Mouse (Mus musculus) heart, adult 9 months (tissue): ENCODE data around the gene Bod1l.

Experiments used
- DNase-seq, 2 experiments: peaks; one replicate each; pipeline ENCODE4 v3.0.0; 2022; ENCODE audit warnings: low spot score in 2 of 2

The Bod1l gene

DNA sequence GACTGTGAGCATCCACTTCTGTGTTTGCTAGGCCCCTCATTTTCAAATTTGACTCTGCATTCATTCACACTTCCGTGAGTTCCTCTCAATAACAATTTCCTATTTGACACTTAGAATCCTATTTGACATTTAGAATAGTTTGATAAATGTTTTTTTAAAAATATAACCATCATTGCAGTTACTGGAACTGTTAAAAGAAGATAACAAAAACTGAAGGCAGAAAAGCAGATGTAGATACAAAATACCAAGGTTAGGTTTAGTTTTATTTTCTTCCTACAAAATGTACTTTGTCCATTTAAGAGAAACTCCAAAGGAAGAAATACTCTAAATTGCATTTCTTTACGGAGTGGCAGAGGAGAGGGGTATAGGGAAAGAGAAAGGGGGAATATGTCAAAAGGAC lies 42.5 kb downstream of the Bod1l start:
- DNase-seq = no peak

DNA sequence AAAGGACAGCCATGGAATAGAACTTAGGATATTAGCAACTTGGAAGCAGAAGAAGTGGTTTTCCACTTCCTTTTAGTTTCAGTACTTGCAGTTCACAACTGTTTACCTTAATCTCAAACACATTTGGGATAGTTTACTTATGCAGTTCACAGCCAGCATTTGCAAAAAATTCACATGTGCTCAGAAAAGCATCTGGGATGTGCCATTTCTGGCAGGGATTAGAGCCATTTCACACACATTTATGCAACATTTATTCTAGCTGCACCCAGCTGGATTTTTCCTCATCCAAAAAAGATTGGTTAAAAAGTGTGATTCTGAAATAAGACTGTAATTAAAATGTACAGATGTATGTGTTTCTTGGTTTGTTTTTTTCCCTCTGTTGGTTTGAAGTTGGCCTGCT lies 49.7 kb downstream of the Bod1l start:
- no peak for DNase-seq

DNA sequence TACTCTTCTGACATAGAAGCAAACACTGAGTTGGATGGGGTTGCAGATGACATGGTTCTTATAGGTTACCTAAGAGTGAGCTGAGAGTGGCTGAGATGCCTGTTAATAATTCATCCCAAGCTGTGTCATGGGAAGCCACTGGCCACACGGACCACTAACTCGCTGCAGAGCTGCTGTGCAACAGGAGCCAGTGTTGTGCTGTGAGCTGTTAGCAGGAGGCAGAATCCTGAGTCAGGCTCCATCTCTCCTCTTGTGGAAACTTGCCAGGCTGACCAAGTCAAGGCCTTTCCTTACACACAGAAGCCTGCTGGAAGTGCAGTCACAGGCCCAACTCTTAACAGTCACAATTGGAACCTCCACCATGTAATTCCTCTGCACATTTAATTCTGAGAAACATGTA lies 53.6 kb downstream of the Bod1l start:
- no peak for DNase-seq

DNA sequence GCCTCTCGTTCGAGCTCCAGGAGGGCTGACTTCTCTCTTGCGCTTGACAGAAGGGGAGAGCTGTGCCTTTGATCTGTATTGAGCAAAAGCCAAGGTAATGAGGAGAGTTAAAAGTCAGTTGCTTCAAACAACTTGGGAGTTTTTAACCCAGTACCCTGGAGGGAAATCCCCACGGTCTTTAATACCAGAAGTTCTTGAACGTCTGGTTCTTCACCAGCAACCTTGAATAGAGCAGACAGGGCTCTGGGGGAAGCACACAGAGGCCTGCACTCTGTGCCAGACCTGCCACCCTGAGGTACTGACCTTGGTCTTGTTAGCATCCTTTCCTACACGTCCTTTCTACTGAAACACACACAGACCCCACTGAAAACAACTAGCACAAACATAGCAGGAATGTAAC lies 55.2 kb downstream of the Bod1l start:
- DNase-seq = no peak

DNA sequence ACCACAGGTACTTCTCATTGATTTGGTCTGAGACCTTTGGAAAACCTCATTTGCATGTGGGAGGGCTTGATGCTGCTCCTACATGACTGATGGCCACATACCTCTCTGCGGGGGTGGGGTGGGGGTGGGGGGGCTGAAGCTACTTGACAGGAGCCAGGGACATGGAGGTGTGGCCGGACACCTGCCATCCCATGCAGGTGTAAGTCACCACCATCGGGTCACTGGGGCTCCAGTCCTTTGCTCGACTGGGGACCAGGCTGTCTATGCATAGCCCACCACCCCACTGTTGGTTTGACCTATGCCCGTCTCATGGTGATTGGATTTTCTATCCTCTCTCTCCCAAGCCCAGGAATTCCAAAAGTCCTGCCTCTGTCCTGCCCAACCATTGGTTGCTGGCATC lies 62.2 kb downstream of the Bod1l start:
- DNase-seq = no peak

DNA sequence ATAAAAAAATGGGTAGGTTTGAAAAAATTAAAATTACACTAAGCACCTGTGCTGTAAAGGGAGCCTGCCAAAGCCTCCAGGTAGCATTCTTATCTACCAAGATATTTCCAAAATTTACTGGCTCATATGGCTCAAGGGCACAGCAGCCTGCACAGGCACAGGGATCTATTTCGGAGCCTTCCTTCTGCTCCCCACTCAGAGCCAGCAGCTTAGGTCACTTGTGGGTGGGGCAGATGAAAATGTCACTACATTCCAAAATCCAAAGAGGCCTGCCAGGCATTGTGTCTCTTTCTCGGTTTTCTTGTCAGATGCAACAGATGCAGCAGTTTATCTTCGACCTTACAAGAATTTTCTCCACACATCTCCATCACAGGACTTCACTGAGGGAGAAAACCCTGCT lies 64.1 kb downstream of the Bod1l start:
- no peak for DNase-seq

DNA sequence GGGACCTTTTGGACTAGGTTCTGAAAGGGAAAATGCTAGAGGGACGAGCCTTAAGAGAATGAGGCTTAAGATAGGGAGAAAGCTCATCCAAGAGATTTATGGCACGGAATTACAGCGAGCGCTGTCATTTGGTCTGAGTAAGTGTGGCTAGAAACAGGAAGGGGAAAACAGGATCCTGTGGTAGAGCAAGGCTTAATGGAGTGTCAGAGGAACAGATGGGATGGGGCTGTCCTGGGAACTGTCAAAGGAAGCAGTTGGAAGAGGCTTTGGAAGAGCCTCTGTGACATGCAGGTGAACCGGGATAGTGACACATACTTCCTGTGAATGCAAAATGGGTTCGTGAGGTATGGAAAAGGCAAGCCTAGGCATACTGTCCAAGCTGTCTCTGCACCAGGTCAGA lies 68.4 kb downstream of the Bod1l start:
- DNase-seq = no peak

DNA sequence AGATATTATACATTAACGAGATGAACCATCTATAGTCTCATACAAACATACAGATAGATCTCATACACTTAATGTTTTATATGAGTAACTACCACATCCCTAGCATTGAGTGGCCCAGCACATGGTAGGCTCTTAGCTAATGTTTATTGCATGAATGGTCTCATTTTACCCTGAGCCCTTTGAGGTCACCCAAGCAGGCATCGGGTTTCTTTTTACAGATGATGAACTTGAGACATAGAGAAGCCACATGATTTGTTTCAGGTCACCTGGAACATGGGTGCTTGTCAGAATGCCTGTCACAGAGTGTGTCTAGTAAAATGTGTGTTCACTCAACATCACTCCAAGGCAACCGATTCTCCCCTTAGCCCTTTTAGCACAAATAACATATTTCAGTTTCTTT lies 68.8 kb downstream of the Bod1l start:
- no peak for DNase-seq

DNA sequence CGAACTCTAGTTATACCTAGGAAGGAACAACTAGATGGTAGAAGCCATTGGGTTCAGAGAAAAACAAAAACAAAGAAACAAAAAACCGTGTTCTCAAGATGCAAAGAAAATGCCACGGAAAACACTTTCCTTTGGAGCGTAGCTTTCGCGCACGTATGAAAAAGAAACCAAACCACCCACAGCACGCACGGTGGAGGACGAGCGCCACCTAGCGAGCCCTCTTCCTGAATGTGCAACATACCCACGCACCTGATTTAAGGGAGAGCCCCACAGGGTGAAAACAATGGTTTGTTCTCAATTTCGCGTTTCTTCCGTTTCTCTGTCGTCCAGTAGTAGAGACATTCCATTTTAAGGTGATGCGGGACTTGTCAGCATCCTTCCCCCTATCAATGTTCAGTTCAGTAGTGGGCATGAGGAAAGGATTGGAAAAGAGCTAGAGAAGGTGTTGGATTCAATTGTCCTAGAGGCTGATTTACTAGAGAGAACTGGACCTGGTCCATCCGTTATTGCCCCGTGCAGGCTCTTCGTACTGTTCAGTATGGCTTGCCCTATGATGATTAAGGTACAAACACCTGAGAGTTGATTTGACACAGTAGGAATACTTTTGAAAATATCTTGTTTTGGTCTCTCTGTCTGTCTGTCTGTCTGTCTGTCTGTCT lies 75.6 kb downstream of the Bod1l start:
- peak; percentile 43 to 74 for DNase-seq

DNA sequence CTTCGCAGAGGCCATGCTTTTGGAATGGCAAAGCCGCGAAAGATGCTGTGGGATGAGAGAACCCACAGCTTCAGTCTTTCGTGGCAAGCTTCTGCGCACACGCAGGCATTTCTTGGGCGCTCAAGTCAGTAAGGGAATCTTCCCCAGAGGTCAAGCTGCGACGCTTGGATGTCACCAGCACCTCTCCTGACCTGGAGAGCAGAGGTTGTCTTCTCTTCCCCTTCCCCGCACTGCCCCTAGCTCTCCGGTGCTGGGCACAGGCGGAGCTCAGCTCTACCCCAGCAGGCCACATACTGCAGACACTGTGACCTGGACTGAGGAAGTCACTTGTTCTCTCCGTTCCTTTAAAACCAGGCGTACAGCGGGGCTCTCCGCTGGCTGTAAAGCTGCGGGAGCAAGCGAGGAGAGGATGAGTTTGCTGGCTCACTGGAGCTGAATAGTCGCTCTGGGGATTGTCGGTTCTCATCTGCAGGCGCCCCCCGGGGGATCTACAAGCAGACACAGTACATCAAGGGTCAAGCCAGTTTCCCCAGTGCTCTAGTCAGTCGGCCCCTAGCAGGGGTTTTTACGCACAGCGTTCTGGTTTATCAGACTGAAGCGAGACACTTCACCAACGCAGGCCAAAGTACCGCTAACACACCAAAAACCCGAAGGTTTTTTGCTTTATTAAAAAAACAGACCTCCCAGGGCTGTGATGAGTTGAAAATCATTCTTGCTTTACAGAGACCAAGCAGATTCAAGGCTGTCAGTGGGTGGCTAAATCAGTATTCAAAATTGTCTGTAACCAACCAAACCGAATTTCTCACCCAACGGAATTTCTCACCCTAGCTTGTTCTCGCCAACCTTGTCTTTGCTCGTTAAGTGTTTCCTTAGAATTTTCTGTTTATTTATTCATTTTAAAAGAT lies 76.6 kb downstream of the Bod1l start:
- no peak for DNase-seq

DNA sequence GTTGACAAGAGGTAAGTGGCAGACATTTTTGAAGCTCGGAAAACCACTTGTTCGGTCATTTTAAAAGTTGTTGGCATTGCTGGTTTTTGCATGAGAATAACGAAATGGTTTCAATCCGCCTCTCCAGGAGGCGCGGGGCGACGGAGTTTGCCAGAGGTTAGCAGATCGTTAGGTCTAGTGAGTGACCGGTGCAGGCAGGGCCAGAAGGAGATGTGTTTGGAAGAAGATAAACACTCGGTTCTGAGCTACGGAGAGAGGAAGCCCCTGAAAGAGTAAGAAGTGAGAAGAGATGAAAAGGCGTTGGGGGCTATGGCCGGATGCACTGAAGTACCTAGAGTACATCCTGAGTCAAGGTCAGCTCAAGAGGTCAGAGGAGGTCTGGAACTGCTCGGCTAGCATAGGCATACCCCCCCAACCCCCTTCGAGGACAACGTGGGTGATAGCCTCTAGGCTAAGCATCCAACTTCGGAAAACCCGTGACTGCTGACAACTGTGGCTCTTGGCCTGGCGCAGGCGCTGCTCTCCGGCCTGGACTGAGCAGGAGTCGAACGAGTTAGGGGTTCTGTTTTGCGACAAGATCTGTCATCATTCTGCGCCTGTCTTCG lies 77.6 kb downstream of the Bod1l start:
- no peak for DNase-seq

DNA sequence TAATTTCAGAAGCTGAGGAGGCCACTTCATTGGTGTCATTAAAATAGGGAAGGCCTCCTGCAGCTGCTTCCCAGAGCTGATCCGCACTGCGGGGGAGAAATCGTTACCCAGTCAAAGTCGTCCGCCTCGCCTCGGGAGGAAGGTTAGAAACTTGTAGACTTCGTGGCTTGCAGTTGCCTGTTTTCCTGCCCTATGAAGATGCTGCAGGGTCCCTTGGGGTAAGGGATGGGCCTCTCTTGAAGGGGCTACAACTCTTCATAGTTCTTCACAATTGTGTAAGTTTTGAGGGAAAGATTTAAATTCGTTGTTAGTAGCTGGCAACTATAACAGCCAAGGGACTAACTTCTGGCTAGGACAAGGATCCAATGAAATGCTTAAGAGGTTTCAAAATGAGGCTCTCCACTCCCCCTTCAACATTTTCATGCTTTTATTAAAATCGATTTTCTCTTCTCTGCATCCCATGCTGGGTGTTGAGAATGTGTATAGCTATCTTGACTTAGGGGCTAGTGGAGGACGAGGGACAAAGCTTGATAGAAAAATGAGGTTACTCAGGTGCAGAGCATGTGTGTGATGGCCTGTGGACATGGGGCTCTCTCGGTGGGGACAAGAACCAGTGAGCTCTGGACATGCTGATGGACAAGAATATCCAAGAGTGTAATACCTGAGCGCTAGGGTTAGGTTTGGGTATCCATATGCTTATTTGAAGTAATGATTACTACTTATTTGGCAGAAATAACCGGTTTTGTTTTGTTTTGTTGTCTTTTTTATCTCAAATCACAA lies 78.3 kb downstream of the Bod1l start:
- DNase-seq = no peak

DNA sequence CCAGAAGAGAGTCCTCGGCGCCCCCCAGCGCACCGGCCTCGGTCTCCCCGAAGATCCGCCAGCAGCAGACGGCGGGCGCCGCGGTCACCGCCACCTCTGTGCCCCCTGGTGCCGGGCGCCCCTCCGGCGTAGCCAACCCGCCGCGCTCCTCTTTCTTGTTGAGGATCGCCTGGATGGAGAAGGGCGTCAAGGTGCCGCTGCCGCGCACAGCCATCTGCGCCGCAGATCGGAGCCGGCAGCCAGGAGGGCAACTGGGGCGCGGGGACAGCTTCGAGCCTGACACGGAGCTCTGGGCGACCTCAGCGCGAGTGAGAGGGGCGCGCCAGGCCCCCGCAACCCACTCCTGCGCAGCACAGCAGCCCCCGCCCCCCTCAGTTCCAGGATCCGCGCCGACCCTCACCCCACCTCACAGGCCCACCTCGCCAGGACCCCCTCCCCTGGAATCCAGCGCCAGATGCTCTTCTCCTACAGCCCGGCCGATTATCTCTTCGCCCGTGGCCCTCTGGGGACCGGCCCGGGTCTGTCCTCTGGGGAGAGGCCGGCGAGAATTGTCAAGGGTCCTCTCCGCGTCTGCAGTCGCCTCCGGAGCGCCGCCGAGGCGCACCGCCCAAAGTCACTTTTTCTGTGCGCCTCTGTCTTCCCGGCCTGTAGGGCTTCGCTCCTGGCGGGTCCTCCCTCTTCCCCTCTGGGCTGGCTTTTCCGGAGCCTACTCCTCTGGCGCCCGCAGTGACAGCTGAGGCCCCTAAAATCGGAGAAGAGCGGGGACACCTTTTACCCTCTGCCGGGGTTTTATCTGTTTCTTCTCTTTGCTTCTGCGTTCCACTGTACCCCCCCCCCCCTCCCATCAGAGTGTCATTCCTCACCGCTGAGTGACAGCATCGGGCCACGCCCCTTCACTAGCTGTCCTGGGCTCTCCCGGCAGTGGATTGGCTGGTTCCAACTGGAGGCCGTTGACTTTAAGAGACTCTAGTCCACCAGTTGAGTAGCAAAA lies 80.1 kb downstream of the Bod1l start, which contains the start of gene Nkx3-2:
Gene Nkx3-2, minus strand, starts transcription at position 771 of the 991 bp plus-strand sequence.
- no peak for DNase-seq

DNA sequence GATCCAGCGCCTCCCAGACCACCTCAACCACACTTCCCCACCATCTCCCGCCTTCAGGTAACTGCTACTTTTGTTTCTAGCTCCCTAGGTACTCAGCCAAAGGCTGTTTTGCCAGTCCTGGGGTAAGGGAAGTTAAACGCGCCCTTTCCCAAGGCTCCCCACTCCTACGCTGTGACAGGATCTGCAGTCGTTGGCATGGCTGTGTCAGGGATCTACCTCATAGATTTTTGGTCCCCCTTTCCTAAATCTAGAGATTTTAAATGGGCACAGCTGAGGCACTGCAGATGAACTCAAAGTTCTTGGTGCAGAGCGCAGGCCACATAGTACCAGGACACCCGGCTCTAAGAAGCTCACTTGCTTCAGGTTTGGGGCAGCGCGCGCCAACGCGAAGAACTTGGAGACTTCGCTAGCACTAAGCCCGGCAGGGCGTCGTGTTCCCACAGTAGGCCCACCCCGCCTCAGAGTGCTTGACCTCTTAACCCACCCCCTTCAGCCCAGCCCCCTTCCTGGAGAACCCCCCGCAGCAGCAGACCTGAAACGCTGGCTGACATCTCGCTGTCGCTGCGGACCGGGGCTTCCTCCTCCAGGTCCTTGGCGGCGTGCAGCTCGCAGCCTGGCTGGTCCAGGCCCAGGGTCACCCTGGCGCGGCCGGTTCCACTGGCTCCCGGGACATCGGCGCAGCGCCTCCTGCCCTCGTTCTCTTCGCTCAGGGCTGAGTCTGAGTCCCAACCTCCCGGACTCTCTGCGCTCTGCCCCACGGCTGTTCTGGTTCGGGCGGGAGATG lies 81.0 kb downstream of the Bod1l start:
- no peak for DNase-seq

DNA sequence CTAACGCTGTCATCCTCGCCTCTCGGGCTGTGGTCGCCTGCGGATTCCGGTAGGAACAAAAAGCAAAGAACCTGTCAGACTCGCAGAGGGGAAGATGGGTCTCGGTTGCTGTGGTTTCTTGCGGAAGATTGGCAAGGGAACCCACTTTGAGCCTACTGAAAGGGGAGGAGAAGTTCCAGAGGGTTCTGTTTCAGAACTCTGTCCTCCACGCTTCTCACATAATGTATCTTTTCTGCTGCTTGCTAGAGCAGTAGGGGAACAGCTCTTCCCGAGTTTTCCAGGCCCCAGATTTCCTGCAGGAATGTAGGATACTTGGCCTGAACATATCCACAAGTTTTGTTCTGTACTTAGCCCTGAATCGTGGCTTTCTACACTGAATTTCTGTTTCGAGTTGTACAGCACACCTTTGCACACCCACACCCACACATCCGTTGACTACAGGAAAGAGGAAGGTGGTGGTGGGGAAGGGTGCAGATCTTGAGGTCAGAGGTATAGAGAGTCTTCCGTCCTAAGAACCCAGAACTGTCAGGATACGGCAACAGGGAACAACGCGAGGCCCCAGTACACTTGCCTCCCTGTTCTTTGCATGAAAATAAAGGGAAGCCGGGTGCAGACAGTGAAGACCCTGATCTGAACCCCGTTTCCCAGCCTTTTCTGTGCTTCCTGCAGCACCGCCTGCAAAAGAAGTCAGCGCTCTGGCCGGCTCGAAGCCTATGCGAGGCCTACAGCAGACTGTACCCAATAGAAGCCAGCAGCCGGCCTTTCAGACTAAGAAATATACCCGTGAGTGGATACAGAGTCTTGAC lies 81.8 kb downstream of the Bod1l start:
- DNase-seq = no peak

DNA sequence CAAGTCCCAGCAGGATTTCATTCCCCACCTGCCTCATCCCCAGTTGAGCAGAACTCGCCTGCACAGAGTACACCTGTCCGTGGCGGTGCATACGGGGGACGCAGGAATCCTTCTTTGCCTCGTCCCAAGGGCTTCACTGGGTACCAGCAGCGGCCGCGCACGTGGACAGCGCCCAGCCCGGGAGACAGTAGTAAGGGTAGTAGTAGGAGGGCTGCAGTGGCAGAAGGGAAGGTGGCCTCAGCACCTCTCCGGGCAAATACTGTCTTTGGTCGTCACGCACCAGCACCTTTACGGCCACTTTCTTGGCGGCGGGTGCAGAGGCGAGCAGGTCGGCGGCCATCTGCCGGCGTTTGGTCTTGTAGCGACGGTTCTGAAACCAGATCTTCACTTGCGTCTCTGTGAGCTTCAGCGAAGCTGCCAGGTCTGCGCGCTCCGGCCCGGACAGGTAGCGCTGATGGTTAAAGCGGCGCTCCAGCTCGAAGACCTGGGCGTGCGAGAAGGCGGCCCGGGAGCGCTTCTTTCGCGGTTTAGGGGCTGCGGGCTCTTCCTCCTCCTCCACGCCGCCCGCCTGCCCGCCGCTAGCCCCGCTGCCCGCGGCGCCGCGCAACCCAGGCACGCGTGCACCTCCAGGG lies 82.5 kb downstream of the Bod1l start:
- no peak for DNase-seq

DNA sequence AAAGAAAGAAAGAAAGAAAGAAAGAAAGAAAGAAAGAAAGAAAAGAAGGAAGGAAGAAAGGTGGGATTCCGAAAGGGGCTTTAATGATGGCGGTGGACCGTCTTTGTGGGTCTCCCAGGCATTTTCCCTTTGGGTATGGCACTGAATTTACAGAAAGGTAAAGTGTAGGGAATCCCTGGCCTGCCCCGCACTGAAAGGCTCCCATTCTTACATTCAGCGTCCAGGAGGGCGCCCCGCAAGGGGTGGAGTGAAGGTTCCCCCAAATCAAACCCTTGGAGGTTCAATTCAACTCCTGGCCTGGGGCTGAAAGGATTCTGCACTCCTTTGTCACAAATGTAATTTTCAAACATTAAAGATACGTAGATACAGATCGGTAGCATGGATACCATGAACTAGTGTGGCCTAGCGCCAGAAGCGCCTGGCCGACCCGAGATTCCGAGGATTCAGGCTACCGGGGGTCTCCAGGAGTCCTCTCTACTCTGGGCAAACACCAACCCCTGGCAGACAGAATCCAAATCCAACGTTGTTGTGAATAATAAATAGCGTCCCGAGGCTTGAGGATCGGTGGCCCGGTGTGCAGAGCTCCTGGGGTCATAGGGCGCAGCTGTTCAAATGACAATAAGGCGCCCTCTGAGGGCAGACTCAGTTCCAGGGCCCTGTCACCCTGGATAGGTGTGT lies 83.1 kb downstream of the Bod1l start:
- DNase-seq = no peak

DNA sequence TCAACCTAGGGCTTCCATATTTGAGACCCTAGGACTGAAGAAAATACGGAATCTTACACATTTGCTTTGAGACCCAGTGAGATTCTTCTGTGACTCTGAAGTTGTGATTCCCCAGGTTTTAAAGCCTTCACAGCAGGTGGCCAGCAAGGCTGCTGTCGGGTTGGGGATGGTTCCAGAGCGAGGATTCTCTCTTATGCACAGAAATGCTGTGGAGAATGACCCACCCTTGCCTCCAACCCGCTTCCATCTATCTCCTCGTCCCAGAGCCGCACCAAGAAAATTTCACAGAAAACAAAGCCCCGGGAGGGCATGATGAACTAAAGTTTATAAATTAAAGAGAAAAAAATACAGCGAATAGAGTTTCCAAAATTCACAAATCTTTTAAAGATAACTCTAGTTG lies 84.0 kb downstream of the Bod1l start:
- DNase-seq = no peak
